Mouse (Mus musculus): ENCODE measurements around the gene B4galnt3.

The B4galnt3 gene

GRCm38 (mm10) chr6:120219281-120219680 lies 75.1 kb downstream of the B4galnt3 start:
- no peak for DNase-seq (ENCODE audit: low spot score)

GRCm38 (mm10) chr6:120216702-120217101 lies 77.7 kb downstream of the B4galnt3 start:
- no peak for DNase-seq (ENCODE audit: low spot score)

GRCm38 (mm10) chr6:120211536-120211935 lies 82.8 kb downstream of the B4galnt3 start:
- DNase-seq (ENCODE audit: low spot score) = no peak

- DNase-seq (ENCODE audit: low spot score) = no peak
Measured at GRCm38 (mm10) chr6:120206586-120206985, 87.8 kb downstream of the B4galnt3 start.

- no peak for DNase-seq (ENCODE audit: low spot score)
Measured at GRCm38 (mm10) chr6:120202406-120202805, 92.0 kb downstream of the B4galnt3 start.

GRCm38 (mm10) chr6:120201956-120202355 lies 92.4 kb downstream of the B4galnt3 start:
- DNase-seq (ENCODE audit: low spot score) = no peak

GRCm38 (mm10) chr6:120199638-120200394 lies 94.5 kb downstream of the B4galnt3 start:
- no peak for DNase-seq (ENCODE audit: low spot score)

GRCm38 (mm10) chr6:120197964-120198363 lies 96.4 kb downstream of the B4galnt3 start:
- DNase-seq (ENCODE audit: low spot score) = peak; percentile 78

GRCm38 (mm10) chr6:120196837-120197236 lies 97.5 kb downstream of the B4galnt3 start:
- DNase-seq (ENCODE audit: low spot score) = peak; percentile 50

- DNase-seq (ENCODE audit: low spot score) = peak; percentile 86
Measured at GRCm38 (mm10) chr6:120194963-120195362, 99.4 kb downstream of the B4galnt3 start.

GRCm38 (mm10) chr6:120194305-120194704 lies 100.1 kb downstream of the B4galnt3 start:
- no peak for DNase-seq (ENCODE audit: low spot score)

- DNase-seq (ENCODE audit: low spot score) = no peak
Measured at GRCm38 (mm10) chr6:120193793-120194192, 100.6 kb downstream of the B4galnt3 start.

- DNase-seq (ENCODE audit: low spot score) = peak; percentile 86
Measured at GRCm38 (mm10) chr6:120193174-120193573, 101.2 kb downstream of the B4galnt3 start.

- peak; percentile 85 for DNase-seq (ENCODE audit: low spot score)
Measured at GRCm38 (mm10) chr6:120192211-120192870, 102.0 kb downstream of the B4galnt3 start.

- DNase-seq (ENCODE audit: low spot score) = no peak
Measured at GRCm38 (mm10) chr6:120191396-120192170, 102.8 kb downstream of the B4galnt3 start.

GRCm38 (mm10) chr6:120190912-120191311 lies 103.4 kb downstream of the B4galnt3 start:
- DNase-seq (ENCODE audit: low spot score) = peak; percentile 46

GRCm38 (mm10) chr6:120190365-120190764 lies 104.0 kb downstream of the B4galnt3 start:
- no peak for DNase-seq (ENCODE audit: low spot score)

- DNase-seq (ENCODE audit: low spot score) = no peak
Measured at GRCm38 (mm10) chr6:120189287-120189686, 105.1 kb downstream of the B4galnt3 start.

GRCm38 (mm10) chr6:120188376-120189235 lies 105.8 kb downstream of the B4galnt3 start:
- peak; percentile 26 for DNase-seq (ENCODE audit: low spot score)

GRCm38 (mm10) chr6:120187587-120188176 lies 106.7 kb downstream of the B4galnt3 start:
- DNase-seq (ENCODE audit: low spot score) = no peak

GRCm38 (mm10) chr6:120186594-120186993 lies 107.8 kb downstream of the B4galnt3 start:
- no peak for DNase-seq (ENCODE audit: low spot score)

Measured in urinary bladder, postnatal 14 days (tissue).